Mouse (Mus musculus) cerebellum, adult 2 months (tissue): ENCODE results near the gene Magi2.

Experiments
- CTCF ChIP-seq: fragments of 200-500 bp; IDR thresholded peaks from 2 replicates; pipeline ENCODE4 v1.5.1; 2011; ENCODE audit warnings: low read depth, mild to moderate bottlenecking, control low read depth, low read length, moderate library complexity, borderline replicate concordance; ENCODE audit not compliant: insufficient read depth
- POLR2A ChIP-seq: fragments of 200-500 bp; IDR thresholded peaks from 2 replicates; pipeline ENCODE4 v1.6.1; 2011; ENCODE audit warnings: low read length, control low read depth, borderline replicate concordance; ENCODE audit not compliant: insufficient read depth

DNA sequence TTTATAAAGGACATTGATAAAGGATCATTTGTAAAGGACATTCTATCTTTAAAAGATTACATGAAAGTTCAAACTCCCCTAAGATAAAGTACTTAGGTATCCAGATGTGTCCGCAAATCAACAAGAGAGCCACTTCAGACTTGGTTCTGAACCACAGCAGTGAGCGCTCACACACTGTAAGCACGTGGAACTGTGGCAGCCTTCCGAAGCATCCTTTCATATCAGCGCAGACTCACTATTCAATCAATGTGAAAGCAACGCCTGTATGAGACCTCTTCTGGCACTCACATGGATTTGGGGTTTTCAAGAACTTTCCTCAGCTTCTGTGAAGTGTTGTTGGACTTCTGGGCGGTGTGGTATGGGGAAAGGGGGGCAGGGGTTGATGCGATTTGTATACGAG, 970.6 kb downstream of the Magi2 start:
- no peak for TF ChIP-seq CTCF
- TF ChIP-seq POLR2A = no peak
